Mouse (Mus musculus) intestine, embryonic 16.5 days (tissue): ENCODE results near the gene Pou6f2. TPM values are rescaled to one million over a fixed set of nuclear protein-coding genes. Genes with fewer than 3 reads are reported as not detected.
A peak's percentile ranks its signal among the peaks of the same experiment; 100 is the strongest.

ENCODE experiments used
- ATAC-seq: fragments of 200-750 bp; cut with Nextera tagmentation; 2 replicates; pipeline ENCODE4 v1.8.0; 2017; ENCODE audit warnings: moderate TSS enrichment, moderate library complexity
- H3K27ac ChIP-seq: fragments of 300-500 bp; sonication (generic); 2 replicates; pipeline ENCODE4 v1.5.1; 2014; ENCODE audit warnings: mild to moderate bottlenecking, low read length
- H3K27me3 ChIP-seq: fragments of 300-500 bp; sonication (generic); replicated peaks from 2 replicates; pipeline ENCODE4 v1.6.1; 2014; ENCODE audit warnings: low read length, control low read depth, mixed read lengths; ENCODE audit not compliant: control insufficient read depth, insufficient read depth
- H3K36me3 ChIP-seq: fragments of 300-500 bp; sonication (generic); 2 replicates; pipeline ENCODE4 v1.6.1; 2014; ENCODE audit warnings: low read length, control low read depth; ENCODE audit not compliant: control insufficient read depth, insufficient read depth
- H3K4me1 ChIP-seq: fragments of 300-500 bp; sonication (generic); 2 replicates; pipeline ENCODE4 v1.6.1; 2014; ENCODE audit warnings: low read length, control low read depth, mixed read lengths; ENCODE audit not compliant: control insufficient read depth, insufficient read depth
- H3K4me2 ChIP-seq: fragments of 300-500 bp; sonication (generic); 2 replicates; pipeline ENCODE4 v1.6.1; 2014; ENCODE audit warnings: low read depth, low read length, control low read depth
- H3K4me3 ChIP-seq: fragments of 300-500 bp; sonication (generic); 2 replicates; pipeline ENCODE4 v1.5.1; 2014; ENCODE audit warnings: mild to moderate bottlenecking, low read length
- H3K9ac ChIP-seq: fragments of 300-500 bp; sonication (generic); 2 replicates; pipeline ENCODE4 v1.6.1; 2014; ENCODE audit warnings: low read depth, low read length
- H3K9me3 ChIP-seq: fragments of 300-500 bp; sonication (generic); 2 replicates; pipeline ENCODE4 v1.6.1; 2016; ENCODE audit warnings: low read length, control low read depth; ENCODE audit not compliant: control insufficient read depth
- WGBS: fragments of 180-500 bp; shearing (Covaris S2); extraction: QIAGEN DNeasy Blood & Tissue Kit; methylation state at CpG from one replicate; pipeline ENCODE4 v1.1.7; 2014; 5-methylcytosine and 5-hydroxymethylcytosine counted together
- polyA plus RNA-seq: library from polyadenylated mRNA; unstranded; fragments of >200 nt; fragmentation: Nextera tagmentation; extraction: Ambion mirVana; gene quantifications from 2 replicates; pipeline ENCODE4 v1.2.1, GENCODE M21; 2015

Pou6f2 gene
- polyA plus RNA-seq, 1 experiment from 2014 or later, result 0.16 TPM

GRCm38 (mm10) chr13:18125226-18126000 lies 272.1 kb downstream of the Pou6f2 start:
- Histone ChIP-seq H3K4me1 (no peaks in the 10 kb centered on the region), H3K9ac (no peak overlapping the region), H3K4me2 (no peak overlapping the region), H3K36me3 (no peaks in the 10 kb centered on the region), H3K27me3 (no peaks in the 10 kb centered on the region), H3K9me3 (no peaks in the 10 kb centered on the region), H3K4me3 (no peak overlapping the region), H3K27ac (no peak overlapping the region)
- no peak for ATAC-seq
- 68% methylated on average over 15 of the region's 15 CpGs for WGBS

GRCm38 (mm10) chr13:18124368-18124767 lies 273.1 kb downstream of the Pou6f2 start:
- Histone ChIP-seq H3K4me2 (peak overlapping the region; percentile 46), H3K4me1 (no peaks in the 10 kb centered on the region), H3K9me3 (no peaks in the 10 kb centered on the region), H3K36me3 (no peaks in the 10 kb centered on the region), H3K9ac (no peak overlapping the region), H3K27me3 (no peaks in the 10 kb centered on the region), H3K4me3 (peak overlapping the region; percentile 18; the same call in 1 of the 2 replicates), H3K27ac (no peak overlapping the region)
- WGBS, result 18% methylated on average over 13 of the region's 13 CpGs
- no peak for ATAC-seq

- H3K4me2 ChIP-seq, result no peak overlapping the region
- H3K27ac ChIP-seq, result no peak overlapping the region
- no peaks in the 10 kb centered on the region for H3K4me1 ChIP-seq
- H3K9ac ChIP-seq, result no peak overlapping the region
- no peak for ATAC-seq
- no peaks in the 10 kb centered on the region for H3K9me3 ChIP-seq
- H3K27me3 ChIP-seq, result no peaks in the 10 kb centered on the region
- no peaks in the 10 kb centered on the region for H3K36me3 ChIP-seq
- no peak overlapping the region for H3K4me3 ChIP-seq
- 88% methylated on average over 2 of the region's 2 CpGs for WGBS
Observed at GRCm38 (mm10) chr13:18120406-18120805, 277.1 kb downstream of the Pou6f2 start.

GRCm38 (mm10) chr13:18081443-18082119 lies 315.9 kb downstream of the Pou6f2 start:
- Histone ChIP-seq H3K27ac (no peak overlapping the region; the same call in 1 of the 2 replicates), H3K9me3 (no peaks in the 10 kb centered on the region), H3K4me3 (no peak overlapping the region), H3K9ac (no peak overlapping the region), H3K27me3 (no peaks in the 10 kb centered on the region), H3K4me1 (no peaks in the 10 kb centered on the region), H3K36me3 (no peaks in the 10 kb centered on the region), H3K4me2 (no peak overlapping the region)
- 46% methylated on average over 10 of the region's 10 CpGs for WGBS
- ATAC-seq, result peak; percentile 93
